Mouse (Mus musculus) cerebral cortex, adult 2 months (tissue): Measurements from ENCODE around the gene Tapbpl.

Experiments used
- WGBS: fragments of 180-500 bp; shearing (Covaris S2); methylation state at CpG from one replicate; pipeline ENCODE4 v1.1.7; 2018; 5-methylcytosine and 5-hydroxymethylcytosine counted together

Gene Tapbpl

DNA sequence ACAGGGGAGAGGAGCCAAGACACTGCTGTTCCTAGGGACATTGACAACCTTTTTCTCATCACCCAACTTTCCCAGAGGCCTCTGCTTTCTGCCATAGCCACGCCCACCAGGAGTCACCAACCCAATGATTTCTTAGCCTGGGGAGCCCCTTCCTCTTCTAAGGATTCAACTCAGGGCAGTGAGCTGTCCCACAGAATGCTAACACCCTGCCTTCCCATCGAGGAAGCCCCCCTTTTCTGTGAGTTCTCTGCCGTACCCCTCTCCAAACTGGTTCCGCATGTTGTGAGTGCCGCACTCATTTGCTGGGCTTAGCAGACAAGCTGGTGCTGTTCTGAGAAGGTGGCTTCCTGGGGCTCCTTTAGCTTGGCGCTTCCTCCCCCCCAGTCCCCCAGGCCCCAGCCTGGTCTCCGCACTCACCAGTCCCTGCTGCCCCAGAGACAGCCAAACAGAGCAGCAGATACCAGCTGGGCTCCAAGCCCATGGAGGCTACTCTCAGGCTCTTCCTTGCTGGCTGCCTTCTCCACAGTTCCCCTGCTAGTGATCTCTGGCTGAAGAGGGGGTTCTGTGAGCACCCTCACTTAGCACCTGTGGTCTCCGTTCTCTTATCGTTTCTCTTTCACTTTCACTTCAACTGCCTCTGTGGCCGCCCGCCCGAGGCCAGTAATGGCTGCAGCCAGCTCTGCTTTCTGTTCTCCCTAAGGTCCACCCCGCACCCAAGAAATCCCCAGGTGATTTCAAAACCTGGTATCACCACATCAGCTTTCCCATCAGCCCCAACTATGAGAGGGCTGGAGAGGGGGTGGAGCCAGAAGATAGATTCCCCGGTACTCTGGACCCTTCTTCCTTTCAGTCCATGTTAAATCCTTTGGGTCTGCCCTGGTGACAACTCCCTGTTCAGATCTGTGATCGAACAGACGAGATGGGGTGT is at the start of gene Tapbpl:
Gene Tapbpl, minus strand, starts transcription at position 744 of the 928 bp plus-strand sequence.
- WGBS = 15% methylated on average over 16 of the region's 16 CpGs

DNA sequence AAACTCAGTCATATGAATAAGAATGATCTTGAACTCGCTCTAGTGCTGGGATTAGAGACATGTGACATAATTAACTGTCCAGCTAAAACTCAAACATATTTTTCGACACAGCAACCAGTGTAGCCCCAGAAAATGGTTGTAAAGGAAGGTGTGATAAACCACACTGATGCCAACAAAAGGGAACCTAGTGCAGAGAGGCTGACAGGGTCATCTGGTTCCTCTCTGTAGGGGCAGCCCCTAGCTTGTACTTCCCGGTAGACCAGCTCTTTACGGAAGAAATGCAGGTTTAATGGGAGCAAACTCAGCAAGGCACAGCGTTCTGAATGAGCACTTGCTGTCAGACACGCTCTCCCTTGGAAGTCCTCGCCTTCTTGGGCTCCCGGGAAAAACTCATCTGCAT is 48.1 kb upstream of the Tapbpl start:
- WGBS = 68% methylated on average over 8 of the region's 8 CpGs

DNA sequence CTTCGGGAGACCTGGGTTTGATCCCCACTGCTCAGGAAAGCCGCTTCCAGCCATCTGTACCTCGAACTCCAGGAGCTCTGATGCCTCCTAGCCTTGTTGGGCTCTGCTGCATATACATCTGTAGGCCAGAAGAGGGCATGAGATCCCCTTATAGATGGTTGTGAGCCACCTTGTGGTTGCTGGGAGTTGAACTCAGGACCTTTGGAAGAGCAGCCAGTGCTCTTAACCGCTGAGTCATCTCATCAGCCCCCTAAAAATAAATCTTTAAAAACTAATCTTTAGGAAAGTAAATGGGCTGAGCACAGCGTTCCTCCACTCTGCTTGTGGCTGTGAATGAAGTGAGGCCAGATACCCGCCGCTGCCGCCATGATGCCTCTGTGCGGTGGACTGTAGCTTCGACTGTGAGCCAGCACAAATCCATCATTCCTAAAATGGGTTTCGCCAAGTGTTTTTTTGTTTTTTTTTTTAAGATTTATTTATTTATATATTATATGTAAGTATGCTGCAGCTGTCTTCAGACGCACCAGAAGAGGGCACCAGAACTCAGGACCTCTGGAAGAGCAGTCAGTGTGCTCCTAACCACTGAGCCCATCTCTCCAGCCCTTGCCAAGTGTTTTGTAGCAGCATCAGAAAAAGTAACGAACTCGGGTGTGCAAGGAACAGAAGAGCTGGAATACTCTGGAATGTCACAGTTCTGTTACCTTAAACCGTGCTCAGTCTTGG is 43.3 kb upstream of the Tapbpl start:
- WGBS = 52% methylated on average over 15 of the region's 15 CpGs

DNA sequence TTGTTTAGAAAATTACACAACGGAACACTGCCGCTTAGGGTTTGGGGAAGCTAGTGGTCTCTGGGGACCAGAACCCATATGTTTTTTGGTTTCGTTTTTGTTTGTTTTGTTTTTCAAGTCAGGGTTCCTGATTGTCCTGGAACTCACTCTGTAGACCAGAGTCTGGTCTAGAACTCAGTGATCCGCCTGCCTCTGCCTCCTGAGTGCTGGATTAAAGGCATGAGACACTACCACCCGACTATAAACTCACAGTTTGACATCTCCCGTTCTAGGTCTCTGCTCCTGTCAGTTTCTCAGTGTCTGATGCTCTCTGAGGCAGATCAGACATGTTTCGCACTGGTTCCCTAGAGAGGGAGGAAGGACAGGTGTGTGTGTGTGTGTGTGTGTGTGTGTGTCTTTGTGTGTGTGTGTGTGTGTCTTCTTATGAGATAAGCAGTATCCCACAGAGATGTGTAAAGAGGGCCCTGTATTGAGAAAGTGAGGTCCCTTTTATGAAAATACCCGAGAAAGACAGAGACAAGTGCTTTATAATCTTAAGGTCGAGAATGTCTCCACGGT is 40.6 kb upstream of the Tapbpl start:
- WGBS = 77% methylated on average over 10 of the region's 10 CpGs

DNA sequence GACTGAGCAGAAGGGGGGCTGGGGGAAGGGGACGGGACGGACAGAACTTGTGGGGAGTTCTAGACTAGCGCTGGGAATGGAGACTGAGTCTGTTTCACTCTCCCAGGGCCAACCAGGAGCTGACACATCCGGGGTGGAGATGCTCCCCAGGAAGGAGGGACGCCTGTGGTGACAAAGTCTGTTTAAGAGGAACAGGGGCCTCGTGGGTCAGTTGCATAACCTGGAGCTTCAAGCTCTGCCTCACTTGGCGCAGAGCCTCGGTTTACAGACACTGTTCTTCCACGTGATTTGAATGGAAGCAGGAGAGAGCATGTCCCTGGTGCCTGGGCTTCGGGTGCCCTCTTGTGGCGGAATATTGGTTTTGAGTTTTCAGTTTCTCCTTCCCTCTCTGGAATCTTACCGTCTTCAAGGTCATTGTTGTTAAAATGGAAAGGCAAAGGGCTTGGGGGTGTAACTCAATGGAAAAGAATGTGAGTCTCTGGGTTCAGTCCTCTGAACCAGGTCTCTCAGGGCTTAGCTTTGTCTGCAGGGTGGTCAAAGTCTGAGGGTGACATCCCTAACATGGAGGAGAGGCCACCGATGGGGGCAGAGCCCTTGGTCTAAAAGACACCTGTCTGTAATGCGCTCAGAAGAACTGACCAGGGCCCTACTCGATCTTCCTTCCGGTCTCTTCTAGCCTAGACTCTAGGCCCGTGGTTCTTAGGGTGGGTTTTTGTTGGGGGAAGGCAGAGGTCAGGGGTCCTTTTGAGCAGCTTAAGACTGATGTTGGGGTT is 40.0 kb upstream of the Tapbpl start:
- 18% methylated on average over 17 of the region's 17 CpGs for WGBS

DNA sequence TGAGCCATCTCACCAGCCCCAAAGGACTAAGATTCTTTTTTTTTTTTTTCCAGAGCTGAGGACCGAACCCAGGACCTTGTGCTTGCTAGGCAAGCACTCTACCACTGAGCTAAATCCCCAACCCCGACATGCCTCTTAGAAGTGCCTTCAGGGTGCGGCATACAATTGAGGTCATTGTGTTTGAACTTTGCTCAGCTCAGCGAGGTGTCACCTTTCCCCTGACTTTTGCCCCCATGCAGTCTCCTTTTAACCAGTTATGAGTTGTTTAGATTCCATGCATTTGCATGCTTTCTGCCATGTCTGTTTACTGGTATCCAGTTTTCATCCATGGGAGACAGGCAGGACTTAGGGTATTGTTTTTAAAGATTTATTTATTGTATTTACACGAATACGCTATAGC is 37.1 kb upstream of the Tapbpl start:
- WGBS = 63% methylated on average over 6 of the region's 6 CpGs

DNA sequence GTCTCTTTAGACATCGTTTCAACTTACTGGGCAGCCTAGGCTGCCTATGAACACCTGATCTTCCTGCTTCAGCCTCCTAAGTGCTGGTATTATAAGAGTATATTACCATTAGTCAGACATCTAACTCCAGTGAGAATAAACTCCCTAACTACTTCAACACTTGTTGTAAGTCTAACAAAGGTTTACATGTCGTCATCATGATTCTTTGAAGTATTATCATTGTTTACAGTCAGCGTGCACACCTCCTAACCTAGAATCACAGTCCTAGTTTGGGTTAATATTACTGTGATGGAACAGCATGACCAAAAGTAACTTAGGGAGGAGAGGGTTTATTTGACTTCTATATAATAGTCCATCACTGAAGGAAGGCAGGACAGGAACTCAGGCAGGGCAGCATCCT is 35.8 kb upstream of the Tapbpl start:
- 91% methylated on average over 3 of the region's 3 CpGs for WGBS

DNA sequence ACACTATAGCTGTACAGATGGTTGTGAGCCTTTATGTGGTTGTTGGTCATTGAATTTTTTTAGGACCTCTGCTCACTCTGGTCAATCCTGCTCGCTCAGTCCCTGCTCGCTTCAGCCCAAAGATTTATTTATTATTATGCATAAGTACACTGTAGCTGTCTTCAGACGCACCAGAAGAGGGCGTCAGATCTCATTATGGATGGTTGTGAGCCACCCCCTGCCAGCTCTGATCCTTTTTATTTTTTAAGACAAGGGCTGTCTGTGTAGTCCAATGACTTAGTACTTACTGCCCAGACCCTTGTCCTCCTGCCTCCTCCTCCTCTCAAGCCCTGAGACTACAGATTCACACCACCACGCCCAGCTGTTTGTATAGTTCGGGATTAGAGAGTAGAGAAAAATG is 34.9 kb upstream of the Tapbpl start:
- WGBS = 67% methylated on average over 6 of the region's 6 CpGs

DNA sequence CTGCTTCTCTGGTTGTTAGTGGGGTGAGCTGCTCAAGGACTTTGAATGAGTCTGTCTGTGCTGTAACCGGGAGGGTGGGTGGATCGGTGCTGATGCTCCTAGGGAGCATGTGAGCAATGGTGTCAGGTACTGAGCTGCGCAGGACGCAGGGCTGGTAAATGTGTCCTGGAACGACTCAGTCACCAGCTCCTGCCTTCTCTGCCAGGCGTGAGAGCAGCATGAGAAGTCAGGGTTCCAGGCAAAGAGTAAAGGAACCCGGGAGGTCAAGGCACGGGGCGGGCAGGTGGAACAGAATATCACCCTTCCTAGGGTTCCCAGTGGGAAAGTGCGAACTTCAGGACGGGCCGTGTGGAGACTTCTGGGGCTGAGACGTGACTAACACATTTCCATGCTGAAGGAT is 34.4 kb upstream of the Tapbpl start:
- 75% methylated on average over 13 of the region's 13 CpGs for WGBS

DNA sequence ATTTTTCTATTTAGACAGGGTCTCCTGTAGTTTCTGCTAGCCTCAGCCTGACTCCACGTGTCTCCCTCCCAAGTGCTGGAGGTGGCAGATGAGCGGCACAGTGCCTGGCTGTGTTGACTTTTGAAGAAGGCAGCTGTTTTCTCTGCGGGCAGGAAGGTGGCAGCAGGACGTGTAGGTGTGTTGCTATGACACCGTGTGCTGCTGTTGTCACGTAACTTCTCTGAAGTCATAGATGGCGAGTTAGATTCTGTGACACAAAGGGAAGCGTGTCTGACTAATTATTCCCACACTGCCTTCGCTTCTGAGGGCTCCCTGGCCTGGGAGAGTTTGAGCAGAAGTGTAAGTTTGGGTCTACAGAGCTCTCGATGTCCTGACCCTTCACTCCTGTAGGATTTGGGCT is 33.6 kb upstream of the Tapbpl start:
- WGBS = 46% methylated on average over 10 of the region's 10 CpGs

DNA sequence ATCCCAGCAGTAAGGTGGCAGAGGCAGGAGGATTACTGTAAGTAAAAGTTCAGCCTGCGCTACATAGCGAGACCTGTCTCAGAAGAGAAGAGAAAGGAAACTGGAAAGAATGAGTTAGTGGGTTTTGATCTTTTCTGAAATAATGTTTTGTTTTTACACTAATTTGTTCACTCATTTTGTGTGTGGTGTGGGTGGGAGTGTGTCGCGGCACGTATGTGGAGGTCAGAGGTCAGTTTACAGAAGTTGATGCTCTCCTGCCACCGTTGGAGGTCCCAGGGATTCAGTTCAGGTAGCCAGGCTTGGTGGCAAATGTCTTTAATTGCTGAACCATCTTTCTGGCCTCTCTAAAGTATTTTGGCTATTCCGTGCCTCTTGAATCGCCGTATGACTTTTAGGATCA is 32.6 kb upstream of the Tapbpl start:
- 91% methylated on average over 9 of the region's 9 CpGs for WGBS

DNA sequence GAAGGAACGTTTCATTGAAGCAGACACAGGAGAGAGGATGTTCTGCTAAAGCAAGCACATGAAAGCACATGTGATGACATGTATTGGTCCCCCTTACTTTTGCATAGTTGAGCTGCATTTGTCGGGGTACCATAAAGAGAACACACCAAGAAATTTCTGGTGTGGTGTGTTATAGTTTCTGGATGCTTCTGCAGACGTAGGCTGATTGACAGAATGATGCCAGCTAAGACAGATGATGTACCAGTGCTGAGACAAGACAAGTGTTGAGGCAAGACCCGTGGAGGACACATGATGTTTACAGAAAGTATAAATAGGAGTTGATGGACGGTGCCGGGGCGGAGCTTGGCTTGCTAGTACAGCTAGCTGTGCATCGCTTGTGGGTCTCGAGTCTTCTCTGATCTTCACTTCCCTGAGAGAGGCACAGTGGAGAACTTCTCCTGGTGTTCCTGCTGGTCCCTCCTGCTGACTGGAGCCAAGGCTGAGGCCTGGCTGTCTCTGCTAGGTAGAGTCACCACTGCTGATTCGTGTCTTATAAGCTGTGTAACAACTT is 28.4 kb upstream of the Tapbpl start:
- WGBS = 85% methylated on average over 10 of the region's 10 CpGs

DNA sequence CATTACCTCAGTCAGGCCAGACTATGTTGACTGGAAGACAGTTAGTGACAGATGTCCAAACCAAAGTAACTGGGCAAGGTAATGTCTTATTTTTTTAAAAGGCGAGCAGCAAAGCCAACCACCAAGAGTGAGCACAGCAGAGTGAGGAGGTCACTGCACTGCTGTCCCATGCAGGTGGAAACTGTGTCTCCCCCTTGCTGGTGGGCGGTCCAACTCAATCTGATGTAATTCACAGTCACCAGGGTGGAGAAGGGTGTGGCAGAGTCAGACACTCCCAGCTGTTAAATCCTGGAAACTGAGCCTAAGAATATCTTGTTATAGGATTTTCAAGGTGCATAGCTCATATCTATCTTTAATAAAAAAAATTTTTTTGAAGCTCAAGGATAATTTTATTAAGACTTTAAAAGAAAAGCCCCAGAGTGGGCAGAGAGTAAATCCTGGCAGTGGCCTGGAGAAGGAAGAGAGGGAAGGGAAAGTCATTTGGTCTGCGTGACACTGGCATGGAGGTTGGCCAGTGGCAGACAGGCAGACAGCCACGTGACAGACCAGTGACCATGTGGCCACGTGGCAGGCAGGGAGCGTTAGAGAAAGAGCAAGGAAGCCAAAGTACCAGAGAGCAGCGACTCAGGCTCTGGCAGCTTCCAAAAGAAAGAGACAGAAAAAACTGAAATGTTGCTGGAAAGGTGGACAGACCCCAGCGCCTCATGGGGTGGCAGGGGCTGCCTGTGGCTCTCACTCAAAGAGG is 24.7 kb upstream of the Tapbpl start:
- WGBS = 74% methylated on average over 8 of the region's 8 CpGs

DNA sequence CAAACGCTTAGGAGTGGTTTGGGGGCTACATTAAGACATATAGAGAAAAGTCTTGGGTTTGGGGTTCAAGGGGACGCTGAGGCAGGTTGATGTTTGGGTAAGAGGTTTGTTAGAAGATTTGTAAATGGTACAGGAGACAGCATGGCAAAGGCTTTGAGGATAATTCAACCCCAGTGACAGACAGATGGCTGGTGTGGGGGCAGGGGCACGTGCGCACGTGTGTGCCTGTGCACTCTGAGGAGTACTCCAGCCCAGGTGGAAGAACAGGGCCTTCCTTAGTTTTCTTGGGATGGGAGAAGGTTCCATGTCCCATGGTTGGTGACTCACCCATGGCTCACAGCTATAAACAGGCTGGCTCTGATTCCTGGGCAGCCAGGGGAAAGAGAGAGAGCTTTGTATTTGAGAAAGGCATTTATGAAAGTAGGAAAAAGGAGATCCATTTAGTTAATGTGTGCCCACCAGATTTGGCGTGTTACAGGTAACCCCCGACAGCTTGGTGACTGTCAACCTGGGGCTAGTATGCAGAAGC is 23.9 kb upstream of the Tapbpl start:
- WGBS = 83% methylated on average over 7 of the region's 7 CpGs

DNA sequence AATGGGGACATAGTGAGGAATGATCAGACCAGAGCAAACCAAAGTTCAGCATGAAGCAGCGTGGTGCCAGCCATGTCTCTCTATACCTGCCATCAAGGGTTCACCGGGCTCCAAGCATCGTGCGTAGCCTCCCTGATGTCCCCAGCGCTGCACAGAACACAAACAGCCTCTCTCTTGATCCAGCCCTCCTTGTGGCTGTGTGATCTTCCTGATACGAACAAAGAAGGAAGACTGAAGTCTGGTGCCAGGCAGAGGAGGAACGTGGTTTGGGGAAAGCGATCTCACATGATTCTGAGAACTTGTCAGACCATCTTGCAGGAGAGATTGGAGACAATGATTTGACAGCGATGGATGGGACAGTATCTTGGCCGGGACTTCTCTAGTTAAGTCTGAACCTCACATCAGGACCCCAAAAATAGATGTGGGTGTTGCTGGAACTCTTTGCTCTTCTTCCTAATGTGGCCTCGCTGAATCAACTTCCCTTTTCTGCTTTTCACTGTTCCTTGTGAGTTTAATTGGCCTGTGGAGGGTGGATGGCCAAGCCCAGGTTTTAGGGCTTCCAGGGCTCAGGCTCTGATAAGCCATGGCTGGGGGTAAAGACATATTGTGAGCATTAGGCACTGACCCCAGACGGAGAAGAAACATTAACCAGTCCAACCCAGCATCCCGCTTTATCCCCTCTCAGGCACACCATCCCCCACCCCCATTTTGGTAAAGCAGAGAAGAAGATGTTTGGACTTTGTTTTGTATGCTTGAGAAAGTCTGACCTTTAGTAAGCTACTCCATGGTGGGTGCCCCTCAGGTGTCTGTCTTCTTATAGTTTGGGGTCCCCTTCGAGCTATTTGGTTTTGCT is 22.4 kb upstream of the Tapbpl start:
- 75% methylated on average over 14 of the region's 14 CpGs for WGBS

DNA sequence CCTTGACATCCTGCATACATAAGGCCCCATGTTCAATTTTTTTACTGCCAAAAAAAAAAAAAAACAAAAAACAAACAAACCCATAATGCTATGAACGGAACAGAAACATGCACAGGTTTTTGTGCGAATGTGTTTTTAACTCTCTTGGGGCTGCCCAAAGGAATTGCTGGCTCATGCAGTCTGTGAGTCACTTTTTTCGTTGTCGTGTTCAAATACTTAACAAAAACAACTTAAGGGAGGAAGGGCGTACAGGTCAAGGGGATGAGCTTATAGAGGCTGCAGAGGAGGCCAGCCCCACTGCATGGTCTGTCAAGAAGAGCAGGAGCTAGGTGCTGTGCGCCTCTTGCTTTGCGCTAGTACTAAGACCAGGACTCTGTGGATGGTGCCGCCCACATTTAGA is 21.1 kb upstream of the Tapbpl start:
- WGBS = 86% methylated on average over 8 of the region's 8 CpGs

DNA sequence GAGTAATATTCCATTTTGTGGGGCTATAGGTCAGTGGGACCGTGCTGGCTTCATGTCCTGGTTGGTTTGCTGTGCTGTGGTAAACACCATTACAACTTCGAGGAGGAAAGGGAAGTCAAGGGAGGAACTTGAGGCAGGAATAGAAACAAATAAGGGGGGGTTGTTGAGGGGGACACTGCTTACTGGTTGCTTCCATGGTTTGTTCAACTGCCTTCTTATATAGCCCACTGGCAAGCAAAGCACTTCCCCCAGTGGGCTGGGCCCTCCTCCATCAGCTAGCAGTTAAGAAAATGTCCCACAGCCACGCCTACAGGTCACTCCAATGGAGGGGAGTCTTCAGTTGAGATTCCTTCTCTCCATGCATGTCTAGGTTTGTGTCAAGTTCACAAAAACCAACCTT is 20.6 kb upstream of the Tapbpl start:
- 79% methylated on average over 3 of the region's 3 CpGs for WGBS

DNA sequence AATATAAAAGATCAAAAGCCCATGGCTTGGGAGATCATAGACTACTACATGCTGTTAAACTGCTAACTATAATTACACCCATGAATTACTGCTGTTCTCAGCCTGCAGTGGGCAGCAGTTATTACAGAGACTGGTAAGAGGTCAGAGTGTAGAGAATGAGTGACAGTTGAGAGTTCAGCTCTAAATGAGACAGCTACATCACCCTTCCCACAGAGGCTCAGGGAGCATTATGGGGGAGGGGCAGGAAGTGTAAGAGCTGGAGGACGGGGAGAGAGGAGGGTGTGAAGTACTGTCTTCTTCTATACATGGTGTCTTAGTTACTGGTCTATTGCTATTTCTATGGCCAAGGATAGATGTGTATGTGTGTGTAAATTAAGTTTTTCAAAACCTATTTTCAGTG is 12.9 kb upstream of the Tapbpl start:
- 50% methylated on average over 1 of the region's 1 CpGs for WGBS

DNA sequence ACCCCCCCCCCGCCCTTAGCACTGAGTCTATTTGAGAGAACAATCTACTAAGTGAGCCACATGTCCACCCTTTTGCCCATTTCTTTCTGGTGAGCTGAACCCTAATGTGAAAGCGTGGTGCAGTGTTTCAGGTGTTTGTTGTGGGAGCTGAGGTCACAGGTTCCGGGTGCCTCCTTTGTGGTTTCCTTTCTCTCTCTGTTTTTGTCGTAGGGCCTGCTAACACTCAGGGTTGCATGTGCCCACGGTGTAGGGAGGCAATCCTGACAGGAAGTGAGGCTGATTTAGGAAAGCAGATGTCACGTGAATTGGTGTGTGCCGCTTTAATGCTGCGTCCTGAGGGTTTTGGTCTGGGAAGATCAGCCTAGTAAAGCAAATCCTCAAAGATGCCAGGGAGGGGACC is 9.9 kb upstream of the Tapbpl start:
- 83% methylated on average over 8 of the region's 8 CpGs for WGBS

DNA sequence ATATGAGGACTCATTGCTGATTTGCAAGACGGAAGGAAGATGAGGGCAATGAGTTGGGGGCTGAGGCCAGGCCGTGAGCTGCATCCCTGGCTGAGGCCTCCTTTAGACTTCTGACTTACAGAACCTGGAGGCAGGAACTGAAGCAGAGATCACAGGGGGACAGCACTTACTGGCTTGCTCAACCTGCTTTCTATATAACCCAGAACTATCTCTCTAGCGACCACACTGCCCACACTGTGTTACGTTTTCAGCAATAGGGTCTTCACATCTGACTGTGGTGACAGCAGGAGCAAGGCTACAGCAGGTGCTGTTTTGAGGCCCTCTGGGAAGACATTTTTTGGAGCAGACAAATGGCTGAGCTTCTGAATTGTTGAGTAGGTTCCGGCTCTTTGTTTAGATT is 9.0 kb upstream of the Tapbpl start:
- WGBS = 88% methylated on average over 5 of the region's 5 CpGs
